Mouse (Mus musculus): ENCODE data around the gene Grem1. TPM values are rescaled to one million over a fixed set of nuclear protein-coding genes. Genes with fewer than 3 reads are reported as not detected.

The Grem1 gene
- total RNA-seq, 4 experiments from 2014 or later = not detected

DNA sequence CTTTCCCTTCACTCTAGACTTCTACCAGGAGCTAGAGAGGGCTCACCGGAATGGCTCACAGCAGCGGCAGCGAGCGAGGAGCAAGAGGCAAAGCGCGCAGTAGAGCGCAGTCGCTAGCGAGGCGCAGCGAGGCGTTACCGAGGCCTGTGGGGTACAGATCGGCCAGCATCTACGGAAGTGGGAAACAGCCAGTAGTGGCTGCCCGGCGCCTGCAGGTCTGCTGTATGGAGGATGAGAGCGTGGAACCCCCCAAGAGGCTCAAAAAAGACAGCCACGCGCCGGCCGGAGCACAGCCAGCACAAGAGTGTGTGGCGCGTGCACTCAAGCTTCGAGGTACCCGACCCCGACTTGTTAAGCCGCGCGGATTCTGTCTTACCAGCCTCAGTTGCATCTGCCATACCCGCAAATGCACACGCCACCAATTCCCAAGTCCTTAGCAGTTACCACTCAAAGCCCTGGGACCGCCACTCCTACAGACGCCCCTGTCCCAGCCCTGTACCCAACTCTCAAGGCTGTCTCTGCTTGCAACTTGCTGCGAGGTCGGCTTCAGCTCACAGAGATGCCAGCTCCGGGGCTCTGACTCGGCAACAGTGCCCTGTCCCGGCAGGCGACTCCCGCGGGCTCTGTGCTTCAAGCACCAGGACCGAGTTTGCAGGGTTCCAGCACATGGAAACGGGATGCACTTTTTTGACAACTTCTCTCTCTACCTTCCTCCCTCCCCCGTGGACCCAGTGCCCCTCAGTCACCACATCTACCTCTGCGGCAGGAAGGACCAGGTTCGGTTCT lies 728 bp downstream of the Grem1 start:
- no peak for DNase-seq (ENCODE audit: low spot score)

DNA sequence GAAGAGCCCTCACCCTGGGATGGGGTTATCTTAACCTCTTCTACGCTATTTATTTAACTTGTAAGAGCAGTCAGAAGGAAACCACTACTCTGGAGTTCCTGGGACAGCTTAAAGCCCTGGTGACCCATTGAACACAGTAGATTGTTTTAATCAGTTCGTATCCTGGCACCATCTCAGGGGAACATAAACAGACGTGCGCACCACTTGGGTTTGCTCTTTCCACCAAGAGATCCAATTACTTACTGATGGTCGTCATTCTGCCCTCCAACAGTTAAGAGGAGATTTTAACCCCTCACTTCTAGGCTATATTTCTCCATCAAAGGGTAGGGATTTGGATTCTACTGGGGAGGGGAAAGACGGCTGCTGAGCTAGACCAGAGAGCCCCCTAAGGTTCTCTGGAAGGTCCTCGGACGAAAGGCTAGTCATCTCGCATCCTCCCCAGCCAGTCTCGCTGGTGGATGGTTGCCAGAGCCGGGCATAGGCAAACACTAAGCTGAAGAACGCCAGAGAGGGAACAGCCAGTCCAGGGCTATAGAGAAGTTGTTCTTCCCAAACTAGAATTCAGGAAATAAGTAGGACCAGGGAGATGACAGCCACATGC lies 1.4 kb downstream of the Grem1 start:
- DNase-seq (ENCODE audit: low spot score) = no peak

DNA sequence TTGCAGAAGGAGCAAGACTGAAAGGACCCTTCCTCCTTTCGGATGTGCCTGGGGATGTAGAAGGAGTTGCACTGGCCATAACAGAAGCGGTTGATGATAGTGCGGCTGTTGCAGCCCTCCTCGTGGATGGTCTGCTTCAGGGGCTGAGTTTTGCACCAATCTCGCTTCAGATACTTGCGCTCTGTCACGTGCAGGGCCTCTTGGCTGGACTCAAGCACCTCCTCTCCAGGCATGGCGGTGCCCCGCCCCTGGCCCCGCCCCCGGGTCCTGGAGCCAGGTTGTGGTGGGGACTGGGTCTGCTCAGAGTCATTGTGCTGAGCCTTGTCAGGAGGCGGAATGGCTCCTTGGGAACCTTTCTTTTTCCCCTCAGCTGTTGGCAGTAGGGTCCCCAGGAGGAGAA lies 8.7 kb downstream of the Grem1 start:
- no peak for DNase-seq (ENCODE audit: low spot score)

DNA sequence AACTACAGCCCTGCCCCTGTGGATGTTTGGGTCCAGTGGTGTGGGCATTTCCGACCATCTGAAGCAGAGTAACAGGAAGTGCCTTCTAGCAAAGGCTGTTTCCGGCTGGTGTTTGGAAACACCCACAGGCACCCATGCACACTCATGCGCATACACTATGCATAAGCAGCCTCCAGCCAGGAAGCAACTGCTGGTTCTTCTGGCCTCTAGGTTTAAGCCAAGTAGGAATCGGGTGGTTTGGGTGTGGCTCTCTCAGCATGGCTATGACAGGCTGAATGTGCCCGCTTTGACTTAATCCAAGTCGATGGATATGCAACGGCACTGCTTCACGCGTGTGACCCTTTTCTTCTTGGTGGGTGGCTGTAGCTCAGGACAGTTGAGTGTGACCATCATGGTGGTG lies 9.1 kb downstream of the Grem1 start:
- no peak for DNase-seq (ENCODE audit: low spot score)

DNA sequence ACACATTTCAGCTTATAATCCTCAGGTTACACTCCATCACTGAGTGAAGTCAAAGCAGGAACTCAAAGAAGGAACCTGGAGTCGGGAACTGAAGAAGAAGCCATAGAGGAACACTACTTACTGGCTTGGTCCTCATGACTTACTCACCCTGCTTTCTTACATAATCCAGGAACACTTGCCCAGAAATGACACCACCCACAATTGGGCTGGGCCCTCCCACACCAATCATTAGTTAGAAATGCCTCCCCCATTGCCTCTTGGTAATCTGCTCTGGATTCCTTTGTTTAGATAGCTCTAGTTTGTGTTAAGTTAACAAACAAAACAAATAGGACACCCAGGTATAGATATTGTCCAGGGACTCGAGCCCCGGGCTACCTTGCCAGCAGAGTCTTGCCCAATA lies 29.9 kb downstream of the Grem1 start:
- no peak for DNase-seq (ENCODE audit: low spot score)

DNA sequence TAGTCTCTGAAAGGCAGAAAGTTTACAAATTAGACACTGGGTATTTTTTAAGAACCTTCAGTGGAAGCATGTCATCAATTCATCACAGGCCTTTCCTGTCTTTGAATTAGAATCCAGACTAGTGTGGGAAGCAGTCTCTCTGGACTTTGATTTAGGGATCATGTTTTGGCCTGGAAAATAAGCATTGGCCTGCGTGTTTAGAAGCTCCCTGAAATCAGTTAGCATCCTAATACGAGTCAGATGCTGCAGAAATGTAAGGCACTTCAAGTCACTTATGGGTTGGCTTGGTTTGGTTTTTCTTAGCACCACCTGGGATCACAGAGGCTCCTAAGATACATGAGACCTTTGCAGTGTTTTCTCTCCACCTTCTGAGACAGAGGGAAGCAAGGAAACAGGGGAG lies 43.6 kb downstream of the Grem1 start:
- DNase-seq (ENCODE audit: low spot score) = no peak

DNA sequence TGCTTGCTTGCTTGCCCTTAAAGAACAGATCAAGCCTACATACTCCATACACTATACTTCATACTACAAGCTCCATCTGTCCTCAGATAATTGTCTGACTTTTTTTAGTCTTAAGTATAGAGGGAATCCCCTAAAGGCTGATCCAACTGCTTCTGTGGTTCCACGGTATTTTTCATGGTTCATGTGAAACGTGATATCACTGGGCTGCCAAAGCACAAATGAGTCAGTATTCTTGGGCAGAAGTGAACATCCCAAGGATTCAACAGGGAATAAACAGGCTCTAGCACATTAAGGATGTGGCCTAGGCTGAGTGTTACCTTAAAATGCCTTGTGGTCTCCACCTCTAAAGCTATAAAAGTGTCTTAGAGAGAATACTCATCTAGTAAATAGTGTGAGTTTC lies 45.0 kb downstream of the Grem1 start:
- no peak for DNase-seq (ENCODE audit: low spot score)

DNA sequence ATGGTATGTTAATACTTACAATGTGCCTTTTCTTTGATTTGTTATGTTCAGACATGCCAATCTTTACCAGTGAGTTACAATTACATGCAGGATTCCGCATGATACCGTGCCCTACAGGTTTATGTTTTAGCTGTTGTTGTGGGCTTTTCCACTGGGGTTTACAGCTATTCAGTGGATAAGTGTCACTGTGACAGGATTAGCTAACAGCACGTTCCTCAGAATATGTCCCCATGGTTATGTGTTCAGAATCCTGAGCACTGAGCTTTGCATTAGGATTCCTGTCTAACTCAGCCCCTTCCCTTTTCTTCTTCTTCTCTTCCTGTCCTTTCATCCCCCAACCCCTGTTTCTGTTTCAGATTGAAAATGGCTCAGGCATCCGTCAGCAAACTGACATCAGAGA lies 50.9 kb downstream of the Grem1 start:
- no peak for DNase-seq (ENCODE audit: low spot score)

DNA sequence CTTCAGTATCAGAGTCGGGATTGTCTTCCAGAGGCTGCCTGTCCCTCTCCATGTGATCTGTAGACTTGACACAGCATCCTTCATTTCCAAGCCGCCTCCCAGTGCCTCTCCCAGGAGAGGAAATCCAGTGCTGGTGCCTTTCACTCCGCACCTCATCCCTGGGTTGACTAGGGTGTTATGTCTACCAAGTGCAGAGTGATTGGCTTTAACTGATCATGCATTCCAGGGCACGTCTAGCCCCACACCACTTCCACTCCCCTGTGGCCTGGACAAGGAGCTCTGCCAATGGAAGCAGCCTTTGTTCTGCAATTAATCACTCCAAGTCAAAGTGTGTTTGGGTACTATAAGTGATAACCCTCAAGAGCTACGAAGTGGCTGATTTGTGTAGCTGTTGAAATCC lies 56.9 kb downstream of the Grem1 start:
- no peak for DNase-seq (ENCODE audit: low spot score)

DNA sequence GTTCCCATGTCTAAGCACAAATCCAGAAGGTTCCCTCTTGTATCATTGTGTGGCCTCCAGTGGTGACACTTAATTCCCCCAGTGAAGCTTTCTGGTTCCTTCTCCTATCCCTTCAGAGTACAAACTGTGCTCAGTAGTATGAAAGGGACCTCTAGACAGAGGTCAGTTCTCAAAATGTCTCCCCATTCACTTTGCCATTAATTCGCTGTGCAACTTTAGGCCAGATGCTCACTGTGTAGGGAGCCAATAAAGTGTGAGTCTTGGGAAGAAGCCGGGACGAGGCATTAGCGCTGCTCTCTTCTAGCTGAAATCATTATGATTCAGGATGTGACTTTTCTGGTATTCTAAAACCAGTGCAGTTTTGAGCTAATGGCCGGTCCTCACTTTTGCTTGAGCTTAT lies 61.8 kb downstream of the Grem1 start:
- DNase-seq (ENCODE audit: low spot score) = no peak

DNA sequence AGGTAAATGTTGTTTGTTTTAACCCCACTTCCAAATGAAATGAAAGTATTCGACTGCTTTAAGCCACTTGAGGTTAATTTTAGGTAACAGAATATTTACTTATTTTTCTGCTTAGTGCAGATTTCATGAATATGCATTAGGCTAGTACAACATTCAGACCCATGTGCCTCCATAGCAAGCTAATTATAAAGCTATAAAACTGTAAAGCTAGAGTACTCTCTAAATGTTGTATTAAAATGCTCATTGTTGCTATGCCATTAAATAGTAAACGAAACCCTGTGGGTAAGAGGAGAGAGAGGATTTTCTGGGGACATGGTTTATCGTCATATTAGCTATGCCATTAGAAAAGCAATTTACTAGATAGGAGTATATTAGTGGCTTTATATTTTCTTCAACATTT lies 62.2 kb downstream of the Grem1 start:
- DNase-seq (ENCODE audit: low spot score) = no peak

Other genes with a start within 250 kb of the Grem1 start
- under 1 TPM in 1 of 4 experiments, not detected in 3; 0.35 TPM for gene Scg5, start 70.5 kb upstream of the Grem1 start, total RNA-seq (2022)
- gene Arhgap11a, start 90.0 kb upstream of the Grem1 start, total RNA-seq (2022) = 1 to 10 TPM; 1.1 to 2.0 (median 1.2) TPM

Data from heart, adult 8-10 months (tissue).